Mouse (Mus musculus) layer of hippocampus, postnatal 36 days (tissue): Measurements from ENCODE around the gene Tyw3. TPM values are rescaled to one million over a fixed set of nuclear protein-coding genes. Genes with fewer than 3 reads are reported as not detected.
A peak's percentile ranks its signal among the peaks of the same experiment; 100 is the strongest.
"Not testable (repeated sequence)": the region's sequence is repeated elsewhere in the genome, so short reads cannot be mapped to it uniquely, and the experiment has no call there.

ENCODE experiments used
- DNase-seq, 2 experiments: peaks; one replicate each; pipeline ENCODE4 v3.0.0; 2022
- total RNA-seq, 2 experiments: library from RNA; stranded (reverse); gene quantifications; 2 replicates each; pipeline ENCODE4 v1.2.3; 2021

Tyw3 gene
- 10 to 100 TPM; 14.0 to 14.2 TPM for total RNA-seq

DNA sequence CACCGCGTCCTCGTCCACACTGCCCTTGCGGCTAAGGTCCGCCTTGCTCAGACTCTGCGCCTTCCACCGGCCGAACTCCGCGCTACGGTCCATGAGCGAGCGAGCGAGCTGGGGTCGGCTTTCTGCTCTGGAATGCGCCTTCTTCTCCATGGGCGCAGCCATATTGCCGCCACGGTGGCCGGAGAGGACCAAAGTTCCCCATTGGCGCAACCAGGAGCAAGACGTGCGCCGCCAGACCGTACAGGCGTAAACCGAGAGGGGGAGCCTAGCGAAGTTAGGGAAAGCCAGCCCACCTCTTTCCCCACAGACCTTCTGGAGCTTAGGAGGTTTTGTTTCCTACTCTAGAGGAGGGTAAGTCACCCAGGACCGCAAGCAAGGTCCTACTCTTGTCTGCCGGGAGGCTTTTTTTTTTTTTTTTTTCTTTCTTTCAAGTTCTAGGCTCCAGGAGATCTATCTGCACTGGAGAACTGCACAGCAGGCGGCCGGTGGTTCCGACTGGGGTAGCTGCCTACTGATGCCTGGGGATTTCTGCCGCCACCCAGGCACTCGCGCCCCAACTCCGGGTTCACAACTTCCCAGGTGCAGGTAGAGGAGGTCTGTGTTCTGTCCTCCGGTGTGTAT lies at the start of gene Tyw3:
Tyw3 (minus strand) TSS at position 171 of the 621 bp plus-strand sequence.
- DNase-seq = peak; percentile 97 to 98

DNA sequence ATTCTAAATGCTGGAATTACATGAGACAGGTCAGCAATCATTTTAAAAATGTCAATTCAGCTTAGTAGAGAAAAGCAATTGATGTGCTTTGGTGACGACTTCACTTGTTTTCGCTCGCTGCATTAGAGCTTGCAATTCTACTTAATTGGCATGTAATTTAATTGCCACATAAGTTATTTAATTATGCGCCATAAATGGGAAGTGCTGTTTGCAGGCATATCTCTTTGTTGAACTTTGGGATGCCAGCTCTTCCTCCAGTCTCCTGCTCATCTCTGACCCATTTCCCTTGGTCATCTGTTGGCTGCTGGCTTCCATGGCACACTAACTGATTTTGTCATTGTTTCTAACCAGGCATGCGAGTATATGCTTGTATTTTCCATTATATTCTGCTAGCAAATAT lies 36.2 kb upstream of the Tyw3 start:
- DNase-seq = no peak

DNA sequence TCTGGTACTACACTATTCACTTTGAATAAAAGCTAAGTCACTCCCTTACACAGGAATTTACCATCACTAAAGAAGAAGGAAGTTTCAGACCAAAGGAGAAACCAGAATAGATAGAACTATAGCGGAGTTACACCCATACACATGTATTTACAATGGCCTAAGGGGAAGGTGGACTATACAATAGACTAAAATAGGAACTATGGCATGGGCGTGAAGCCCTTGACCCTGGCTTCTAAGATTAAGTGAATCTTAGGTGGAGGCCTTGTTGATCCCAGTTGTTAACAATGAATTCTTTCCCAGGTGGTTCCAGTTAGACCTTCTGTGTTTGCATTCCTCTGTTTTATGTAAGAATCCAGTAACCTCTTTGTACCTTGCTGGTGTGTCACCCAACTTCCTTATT lies 34.4 kb upstream of the Tyw3 start:
- DNase-seq = not testable (repeated sequence)

DNA sequence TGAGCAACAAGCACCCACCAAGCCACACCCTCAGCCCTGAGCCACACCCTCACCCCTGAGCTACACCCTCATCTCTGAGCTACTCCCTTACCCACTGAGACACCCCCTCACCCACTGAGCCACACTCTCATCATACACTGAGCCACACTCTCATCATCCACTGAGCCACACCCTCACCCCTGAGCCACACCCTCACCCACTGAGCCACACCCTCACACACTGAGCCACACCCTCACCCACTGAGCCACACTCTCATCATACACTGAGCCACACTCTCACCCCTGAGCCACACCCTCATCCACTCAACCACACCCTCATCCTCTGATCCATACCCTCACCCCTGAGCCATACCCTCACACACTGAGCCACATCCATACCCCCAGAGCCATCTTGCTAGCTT lies 31.4 kb upstream of the Tyw3 start:
- no peak for DNase-seq

DNA sequence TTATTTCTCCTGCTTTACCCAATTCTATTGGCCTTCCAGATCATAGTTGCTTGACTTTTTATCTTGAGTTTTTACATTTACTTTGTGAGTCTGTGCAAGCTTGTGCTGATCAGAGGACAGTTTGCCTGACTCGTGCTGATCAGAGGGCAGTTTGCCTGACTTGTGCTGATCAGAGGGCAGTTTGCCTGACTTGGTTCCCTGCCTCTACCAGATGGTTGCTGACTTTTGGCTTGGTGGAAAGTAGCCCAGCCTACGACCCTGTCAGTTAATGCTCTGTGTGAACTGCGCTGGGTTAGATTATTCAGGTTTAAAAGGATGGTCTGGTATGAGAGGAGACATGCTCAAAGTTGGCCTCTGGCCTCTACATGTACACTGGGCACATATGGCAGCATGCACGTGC lies 19.2 kb upstream of the Tyw3 start:
- no peak for DNase-seq

DNA sequence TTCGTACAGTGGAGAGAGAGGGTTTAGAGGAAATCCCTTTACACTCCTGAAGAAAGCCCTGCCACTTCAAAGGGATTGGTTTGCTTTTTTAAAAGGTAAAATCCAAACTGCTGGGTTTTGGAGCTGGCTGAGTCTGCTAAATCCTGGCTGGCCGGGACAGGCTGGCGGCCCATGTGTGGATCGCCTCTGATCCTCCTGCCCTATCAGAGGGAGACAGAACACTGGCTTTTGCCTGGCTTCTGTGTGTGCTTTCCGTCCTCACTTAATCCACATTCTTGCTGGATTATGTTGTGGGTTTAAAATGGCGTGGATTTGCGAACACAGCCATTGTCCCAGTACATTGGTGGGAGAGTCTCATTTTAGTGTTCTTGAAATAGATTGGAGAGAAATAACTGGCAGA lies 18.4 kb upstream of the Tyw3 start:
- no peak for DNase-seq

DNA sequence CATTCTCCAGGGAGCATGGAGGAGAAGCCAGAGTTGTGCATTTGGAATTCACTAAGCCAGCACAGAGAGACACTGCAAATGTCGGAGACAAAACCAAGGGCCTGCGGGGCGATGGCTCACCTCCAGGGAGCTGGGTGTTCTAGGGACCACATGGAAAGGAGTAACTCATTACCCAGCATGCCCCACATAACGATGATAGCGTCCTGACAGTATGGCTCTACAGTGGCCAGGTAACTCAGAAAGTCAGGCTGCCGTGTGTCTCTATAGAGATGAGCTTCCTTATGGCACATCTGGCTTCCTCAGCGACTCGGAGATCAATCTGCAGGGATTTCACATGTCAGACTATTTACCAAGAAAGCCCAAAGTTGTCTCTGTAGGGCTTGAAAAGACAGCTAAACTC lies 17.9 kb upstream of the Tyw3 start:
- no peak for DNase-seq

DNA sequence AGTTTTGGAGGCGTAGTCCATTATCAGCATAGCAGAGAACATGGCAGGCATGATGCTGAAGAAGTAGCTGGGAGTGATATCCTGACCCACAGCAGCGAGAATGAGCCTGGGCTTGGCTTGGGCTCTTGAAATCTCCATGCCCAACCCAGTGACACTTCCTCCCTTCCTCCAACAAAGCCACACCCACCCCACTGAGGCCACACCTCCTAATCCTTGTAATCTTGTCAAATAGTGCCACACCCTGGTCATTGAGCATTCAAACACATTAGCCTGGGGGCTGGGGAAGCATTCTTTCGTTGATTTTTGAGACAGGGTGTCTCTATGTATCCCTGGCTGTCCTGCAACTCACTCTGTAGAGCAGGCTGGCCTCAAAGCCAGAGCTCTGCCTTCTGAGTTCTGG lies 15.0 kb upstream of the Tyw3 start:
- no peak for DNase-seq

DNA sequence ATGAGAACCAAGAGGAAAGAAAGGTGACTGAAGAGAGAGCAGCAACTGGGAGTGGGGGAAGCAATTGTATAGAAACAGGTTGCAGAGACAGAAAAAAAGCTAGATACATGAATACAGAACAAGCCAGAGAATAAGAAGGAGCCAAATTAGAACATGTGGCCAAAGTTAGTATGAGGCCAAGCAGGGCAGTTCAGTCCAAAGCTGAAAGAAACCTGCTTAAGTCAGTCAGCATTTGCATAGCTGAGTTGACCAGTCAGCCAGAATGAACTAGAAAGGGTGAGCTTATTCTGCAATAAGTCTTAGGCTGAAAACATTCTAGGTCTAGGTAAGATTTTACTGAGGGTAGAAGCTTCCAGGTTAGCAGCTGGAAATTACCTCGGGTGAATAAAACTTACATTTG lies 11.0 kb upstream of the Tyw3 start:
- no peak for DNase-seq

DNA sequence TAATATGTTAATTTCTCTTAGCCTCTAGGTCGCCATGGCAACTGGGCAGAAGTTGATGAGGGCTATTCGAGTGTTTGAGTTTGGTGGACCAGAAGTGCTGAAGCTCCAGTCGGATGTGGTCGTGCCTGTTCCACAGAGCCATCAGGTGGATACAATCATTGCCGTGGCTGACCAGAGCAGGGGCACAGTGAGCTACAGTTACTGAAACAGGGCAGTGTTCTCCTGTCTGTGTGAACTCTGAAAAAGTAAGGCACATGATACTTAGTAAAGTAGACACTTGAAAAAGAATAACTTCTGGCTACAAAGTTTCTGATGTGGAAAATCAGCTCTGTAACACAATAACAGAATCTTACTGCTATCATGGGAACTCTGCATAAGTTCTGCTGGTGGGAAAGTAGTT lies 8.0 kb upstream of the Tyw3 start:
- no peak for DNase-seq

DNA sequence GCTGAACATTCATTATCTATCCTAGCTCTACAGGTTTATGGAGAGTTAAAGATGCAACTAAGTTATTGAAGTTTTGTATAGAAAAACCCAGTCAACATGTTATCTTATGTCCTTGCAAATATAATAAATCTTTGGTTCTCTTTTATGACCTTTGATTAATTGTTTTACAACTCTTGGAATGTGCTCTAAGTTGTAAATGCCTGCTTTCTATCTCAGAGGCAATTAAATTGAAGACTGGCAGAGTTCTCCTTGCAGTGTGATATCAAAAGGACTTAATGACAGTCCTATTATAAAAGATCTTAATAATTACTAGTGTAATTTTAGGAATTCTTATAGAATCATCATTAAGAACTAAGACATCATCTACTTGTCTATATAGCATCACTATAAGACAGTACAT lies 5.2 kb upstream of the Tyw3 start:
- no peak for DNase-seq

DNA sequence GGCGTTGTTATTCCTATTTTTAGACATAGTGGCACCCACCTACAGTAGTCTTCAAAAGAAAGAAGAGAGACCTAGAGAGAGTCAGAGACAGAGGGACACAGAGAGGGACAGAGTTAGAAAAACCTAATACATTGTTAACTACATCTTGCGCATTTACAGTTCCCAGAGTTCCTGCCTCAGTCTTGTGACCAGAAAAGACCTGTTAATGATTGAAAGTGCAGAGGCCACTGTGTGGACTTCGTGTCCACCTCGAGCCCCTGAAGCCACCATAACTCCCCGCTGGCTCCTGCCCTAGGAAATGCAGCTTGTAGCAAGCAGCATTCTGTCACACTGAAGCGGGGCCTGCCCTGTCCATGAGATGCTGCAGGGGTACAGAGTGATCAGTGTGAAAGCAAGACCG lies 657 bp upstream of the Tyw3 start:
- no peak for DNase-seq

DNA sequence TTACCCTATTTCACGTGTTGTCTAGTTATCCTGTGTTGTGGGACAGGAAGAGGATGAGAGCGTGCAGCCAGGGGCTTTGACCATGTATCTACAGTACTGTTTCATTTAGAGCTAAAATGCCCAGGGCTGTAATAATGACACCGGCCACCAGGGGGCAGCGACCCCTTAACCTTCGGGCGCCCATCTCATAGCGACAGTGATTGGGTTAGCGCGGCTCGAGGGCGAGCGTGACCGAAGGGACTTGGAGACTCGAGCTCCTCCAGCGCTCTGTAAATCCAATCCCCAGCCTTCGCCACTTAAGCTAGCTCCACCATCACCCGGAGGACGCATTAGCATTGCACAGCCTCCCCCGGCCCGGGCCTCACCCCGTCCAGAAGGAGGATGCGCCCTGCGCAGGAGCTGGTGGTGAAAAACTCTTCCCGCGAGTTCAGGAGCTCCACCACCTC lies 393 bp downstream of the Tyw3 start, which contains the start of gene Cryz:
Cryz (plus strand) TSS at position 224 of the 446 bp plus-strand sequence.
- peak; percentile 90 for DNase-seq

DNA sequence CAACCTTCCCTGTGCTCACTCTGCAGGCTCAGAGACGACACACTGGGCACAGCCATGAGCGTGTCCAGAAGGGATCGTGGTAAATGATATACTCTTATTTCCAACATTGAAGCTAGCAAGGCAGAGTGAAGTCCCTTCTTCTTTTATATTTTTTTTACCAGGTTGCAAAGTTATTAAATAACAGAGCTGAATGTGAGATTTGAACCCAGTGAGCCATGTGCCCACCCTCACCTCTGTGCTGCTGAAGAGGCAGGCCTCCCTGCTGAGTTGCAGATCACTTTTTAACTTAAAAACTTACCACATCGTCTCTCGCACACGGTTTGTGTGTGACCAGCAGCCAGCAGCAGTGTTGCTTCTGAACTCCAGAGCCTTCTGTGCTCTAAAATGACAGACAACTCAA lies 2.7 kb downstream of the Tyw3 start:
- no peak for DNase-seq

DNA sequence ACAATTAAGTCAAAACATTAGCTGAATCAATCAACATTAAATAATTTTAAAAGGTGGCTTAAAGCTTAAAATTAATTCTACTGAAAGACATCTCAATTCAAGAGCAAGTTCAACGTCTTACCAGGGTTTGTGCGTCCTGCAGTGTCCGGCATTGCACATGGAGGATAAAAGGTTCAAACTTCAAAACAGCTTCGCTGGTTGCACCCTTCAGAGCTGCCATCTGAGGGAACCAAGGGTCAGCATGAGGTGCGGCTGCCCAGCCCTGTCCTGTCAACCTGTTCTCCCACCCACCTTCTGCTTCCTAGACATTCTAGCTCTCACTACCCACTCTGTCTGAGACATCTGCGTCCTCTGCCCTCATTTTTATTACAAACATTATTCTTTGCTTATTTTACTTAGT lies 3.3 kb downstream of the Tyw3 start:
- no peak for DNase-seq

DNA sequence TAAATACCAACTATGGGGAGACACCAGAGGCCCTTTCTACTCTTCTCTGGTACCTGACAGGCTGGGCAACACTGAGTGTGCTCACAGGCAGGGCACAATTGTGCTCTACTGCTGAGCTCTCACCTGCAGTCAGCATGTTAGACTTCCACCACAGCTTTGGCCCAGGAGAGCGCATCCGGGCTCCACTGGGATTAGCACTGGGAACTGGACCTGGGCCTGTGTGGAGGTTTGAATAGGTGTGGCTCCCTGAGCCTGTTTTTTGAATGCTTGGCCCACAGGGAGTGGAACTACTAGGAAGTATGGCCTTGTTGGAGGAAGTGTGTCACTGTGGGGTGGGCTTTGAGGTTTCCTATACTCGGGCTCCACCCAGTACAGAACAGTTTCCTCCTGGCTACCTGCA lies 5.3 kb downstream of the Tyw3 start:
- no peak for DNase-seq

DNA sequence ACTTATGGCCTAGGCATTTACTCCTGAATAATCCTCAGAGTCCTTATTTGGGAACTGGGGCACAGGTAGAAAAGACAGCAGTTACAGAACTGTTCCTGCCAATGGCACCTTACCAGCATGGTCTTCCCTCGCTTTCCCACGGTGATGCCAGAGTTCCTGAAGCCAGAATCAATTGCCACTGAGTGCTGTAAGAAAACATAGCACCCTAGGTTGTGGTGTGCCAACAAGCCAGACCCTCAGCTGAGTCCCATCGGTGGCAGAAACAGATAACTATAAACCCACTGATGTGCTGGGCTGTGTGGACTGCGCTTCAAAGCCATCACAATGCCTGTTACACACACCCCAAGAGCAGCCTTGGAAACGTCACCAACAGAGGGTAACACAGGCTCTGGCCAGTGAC lies 5.9 kb downstream of the Tyw3 start:
- DNase-seq = no peak

DNA sequence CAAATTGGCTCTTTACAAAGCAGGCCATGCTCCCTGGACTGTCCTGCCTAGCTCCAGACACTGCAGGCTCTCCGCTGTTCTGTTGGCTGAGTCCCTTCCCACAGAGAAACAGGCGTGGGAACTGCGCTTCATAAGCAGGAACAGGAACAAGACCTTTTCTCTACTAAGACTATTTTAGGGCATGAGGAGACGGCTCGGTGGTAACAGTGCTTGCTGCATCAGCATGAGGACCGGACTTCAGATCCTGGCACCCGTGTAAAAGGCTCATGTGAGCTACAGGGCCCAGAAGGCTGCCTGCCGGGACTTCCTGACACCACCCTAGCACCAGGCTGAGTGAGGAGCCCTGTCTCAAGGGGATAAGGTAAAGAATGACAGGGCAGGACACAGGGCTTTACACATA lies 12.6 kb downstream of the Tyw3 start:
- no peak for DNase-seq

DNA sequence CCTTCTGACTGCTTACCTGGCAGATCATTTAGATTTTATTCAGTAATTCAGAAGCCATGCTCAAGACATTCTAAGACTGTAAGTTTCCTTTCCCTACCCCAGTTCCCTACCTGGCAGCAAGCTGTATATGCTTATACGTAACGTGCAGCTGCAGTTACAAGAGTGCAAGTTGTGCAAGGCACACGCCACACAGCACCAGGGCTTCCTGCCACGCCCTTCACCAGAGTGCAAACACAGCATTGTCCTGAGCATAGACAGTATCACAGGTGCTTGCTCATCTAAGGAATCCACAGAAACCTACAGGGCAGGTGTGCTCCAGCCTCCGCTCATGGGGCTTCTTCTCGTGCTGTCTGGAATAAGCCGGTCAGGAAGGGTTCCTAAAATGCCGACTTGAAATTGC lies 19.0 kb downstream of the Tyw3 start:
- DNase-seq = no peak

DNA sequence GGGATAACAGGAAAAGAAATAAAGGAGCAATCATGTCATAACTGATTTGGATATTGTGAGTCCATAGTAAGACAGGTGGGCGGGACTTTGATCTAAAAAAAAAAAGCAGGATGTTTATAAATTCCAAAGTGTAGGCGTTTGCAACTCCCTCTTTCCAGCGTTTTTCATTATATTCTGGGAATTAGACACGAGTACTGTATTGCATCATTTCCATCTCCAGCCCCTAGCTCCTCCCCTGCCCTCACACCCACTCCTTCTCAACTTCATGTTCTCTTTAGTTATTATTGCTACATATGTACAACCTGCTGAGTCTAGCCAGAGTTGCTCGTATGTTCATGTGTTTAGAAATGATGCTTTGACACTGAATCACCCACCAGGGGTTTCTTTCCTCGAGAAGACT lies 23.2 kb downstream of the Tyw3 start:
- DNase-seq = no peak

DNA sequence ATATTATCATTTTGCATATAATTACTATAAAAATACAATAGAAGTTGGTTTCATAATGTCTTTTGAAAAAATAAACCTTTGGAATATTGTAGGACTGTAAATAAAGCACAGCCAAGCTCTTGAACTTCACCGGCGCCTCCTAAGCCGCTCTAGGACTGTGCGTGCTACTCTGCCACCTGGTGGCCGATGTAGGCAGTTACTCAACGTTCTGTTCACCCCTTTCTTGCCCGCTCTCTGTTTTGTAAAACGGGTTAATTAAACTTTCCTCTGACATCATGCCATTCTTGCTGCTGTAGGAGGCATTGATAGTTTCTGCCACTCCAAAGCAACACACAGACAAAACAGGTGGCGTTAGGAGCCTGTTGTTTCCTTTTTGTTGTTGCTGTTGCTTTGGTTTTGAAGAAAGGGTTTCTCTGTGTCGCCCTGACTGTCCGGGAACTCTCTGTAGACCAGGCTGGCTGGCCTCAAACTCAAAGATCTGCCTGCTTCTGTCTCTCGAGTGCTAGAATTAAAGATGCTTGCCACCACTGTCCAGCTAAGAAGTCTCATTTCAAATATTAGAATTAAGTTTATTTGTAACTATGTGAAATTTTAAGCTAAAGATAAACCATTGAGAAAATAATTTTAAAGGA lies 24.4 kb downstream of the Tyw3 start:
- peak; percentile 59 to 64 for DNase-seq

DNA sequence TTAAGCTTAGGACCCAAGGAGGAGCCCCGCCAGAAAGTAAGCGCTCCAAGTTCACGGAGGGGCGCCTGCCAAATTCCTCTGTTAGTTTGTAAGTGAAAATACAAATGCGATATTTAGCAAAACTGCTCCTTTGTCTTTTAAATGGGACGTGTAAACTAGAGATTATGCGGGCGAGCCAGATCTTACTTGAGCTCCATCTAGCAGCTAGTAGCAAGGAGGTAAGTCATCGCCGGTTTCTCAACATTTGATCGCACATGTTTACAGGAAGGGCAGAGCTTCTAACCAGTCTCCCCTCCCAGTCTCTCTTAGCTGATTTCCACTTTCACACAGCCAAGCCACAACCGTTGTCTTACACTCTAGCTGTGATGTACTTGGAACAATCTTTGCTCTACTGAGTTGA lies 26.1 kb downstream of the Tyw3 start:
- no peak for DNase-seq

DNA sequence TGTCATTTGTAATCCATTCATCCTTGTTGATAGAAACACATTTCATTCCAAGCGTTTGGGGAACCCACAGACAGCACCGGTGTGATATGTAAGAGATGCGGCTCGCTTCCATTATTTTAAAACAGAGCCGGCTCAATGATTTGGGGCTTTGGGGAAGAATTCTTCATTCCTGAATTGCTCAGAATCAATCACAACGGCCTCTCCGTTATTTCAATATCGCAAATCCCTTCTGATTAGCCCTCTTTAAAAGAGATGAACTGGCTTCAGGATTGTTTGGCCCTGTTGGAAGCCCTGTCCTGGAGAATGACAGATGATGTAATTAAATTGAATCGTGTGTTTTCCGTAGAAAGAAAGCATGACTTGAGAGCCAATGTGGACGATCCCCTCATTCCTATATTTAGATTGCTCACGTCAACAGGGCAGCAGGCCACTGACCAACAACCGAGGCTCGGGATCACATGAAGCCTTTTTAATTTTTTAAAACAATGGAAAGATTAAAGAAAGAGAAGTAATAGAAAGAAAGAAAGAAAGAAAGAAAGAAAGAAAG lies 26.8 kb downstream of the Tyw3 start:
- no peak for DNase-seq

DNA sequence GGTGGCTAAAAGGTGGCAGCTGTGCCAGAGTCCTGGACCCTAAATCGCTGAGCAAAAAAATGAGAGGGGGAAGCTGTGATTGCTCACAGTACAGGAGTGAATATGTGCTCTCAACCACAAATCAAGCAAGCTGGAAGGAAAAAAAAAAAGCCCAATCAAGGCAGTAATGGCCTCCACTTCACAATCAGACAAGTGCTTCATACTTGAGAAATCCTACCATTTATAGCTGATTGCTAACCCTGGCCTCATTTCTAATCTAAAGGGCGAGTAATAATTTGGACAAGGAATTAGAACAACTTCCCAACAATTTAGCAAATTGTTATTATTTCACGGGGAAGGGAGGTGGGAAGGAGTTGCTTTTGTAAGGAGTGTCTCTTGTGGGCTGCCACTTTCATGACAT lies 31.5 kb downstream of the Tyw3 start:
- no peak for DNase-seq
